Mouse (Mus musculus) gastrocnemius, adult 2 months (tissue): ENCODE results near the gene Tpcn2. TPM values are rescaled to one million over a fixed set of nuclear protein-coding genes. Genes with fewer than 3 reads are reported as not detected.

ENCODE experiments used
- DNase-seq: peaks from one replicate; pipeline ENCODE4 v3.0.0; 2022
- H3K27ac ChIP-seq: fragments of 200-600 bp; 2 replicates; pipeline ENCODE4 v1.8.1; 2022; ENCODE audit warnings: mild to moderate bottlenecking
- H3K4me3 ChIP-seq: fragments of 200-600 bp; 2 replicates; pipeline ENCODE4 v1.8.1; 2022; ENCODE audit warnings: mild to moderate bottlenecking, moderate library complexity
- CTCF ChIP-seq: fragments of 200-600 bp; IDR thresholded peaks from 2 replicates; pipeline ENCODE4 v1.8.1; 2022; ENCODE audit warnings: antibody characterized with exemption, mild to moderate bottlenecking, moderate library complexity
- intact Hi-C: fragments of 180-260 bp; cut with DNase I; formaldehyde crosslinking; loops from one replicate; pipeline ENCODE4 v1.15.1; 2025
- long read RNA-seq, 2 experiments: library from polyadenylated mRNA; stranded (forward); transcript quantifications; one replicate each; pipeline ENCODE4 v2.0.0; 2021
- total RNA-seq, 2 experiments: library from RNA; stranded (reverse); gene quantifications; 2 replicates each; pipeline ENCODE4 v1.2.3; 2021

Gene Tpcn2
- 1 to 10 TPM; 1.4 to 1.5 TPM for total RNA-seq
- long read RNA-seq, experiment 1, result 0 reads
- long read RNA-seq, experiment 2, partial matches to known transcripts, result 0 of 1 reads
- long read RNA-seq, experiment 2, other reads (novel, unspliced or antisense), result 1 of 1 reads

GRCm38 (mm10) chr7:145283487-145284187, at the start of gene Tpcn2:
Gene Tpcn2 (minus strand): TSS chr7:145284011.
- H3K27ac ChIP-seq, result peak within 1 kb of the TSS; percentile 73
- peak within 1 kb of the TSS; percentile 86 for H3K4me3 ChIP-seq
- TF ChIP-seq CTCF, result peak; percentile 59
- intact Hi-C loops, result no loop called here
- DNase-seq, result peak; percentile 94

DNA sequence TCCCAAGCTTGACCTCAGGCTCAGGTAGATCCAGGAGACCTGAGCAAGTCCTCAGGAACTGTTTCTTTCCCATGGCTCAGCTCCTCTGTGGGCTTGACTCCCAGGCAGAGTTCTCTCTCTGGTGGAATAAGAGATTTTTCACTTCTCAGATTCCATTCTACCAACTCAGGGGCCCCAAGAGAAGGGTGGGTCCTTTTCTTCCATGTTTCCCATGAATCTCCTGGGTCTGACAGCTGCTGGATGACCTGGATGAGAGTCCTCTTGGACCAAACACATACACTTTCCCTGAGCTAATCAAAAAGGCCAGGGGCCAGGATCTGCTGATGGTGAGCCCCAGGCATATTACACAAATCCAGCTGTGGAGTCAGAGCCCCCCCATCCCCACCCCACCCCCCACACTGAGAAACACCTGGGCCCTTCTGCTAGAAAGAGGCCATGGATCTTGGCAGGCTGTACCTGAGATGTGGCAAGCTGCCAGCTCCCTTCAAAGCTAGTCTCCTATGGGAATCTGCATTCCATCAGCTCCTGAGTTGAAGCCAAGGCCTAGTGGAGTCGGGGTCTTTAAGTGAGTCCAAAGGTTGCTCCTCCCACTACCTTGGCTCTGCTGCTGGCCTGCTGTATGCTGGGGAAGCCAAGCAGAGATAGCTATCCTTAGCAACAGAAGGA, 48.7 kb upstream of the Tpcn2 start:
- TF ChIP-seq CTCF, result no peak
- H3K4me3 ChIP-seq, result no peak overlapping the region
- intact Hi-C loops, result no loop called here
- DNase-seq, result no peak
- H3K27ac ChIP-seq, result no peak overlapping the region

- intact Hi-C loops, result no loop called here
- no peak overlapping the region for H3K4me3 ChIP-seq
- no peak for TF ChIP-seq CTCF
- DNase-seq, result no peak
- peak overlapping the region; percentile 13; the same call in 1 of the 2 replicates for H3K27ac ChIP-seq
Measured at GRCm38 (mm10) chr7:145330641-145331040, 46.8 kb upstream of the Tpcn2 start.

DNA sequence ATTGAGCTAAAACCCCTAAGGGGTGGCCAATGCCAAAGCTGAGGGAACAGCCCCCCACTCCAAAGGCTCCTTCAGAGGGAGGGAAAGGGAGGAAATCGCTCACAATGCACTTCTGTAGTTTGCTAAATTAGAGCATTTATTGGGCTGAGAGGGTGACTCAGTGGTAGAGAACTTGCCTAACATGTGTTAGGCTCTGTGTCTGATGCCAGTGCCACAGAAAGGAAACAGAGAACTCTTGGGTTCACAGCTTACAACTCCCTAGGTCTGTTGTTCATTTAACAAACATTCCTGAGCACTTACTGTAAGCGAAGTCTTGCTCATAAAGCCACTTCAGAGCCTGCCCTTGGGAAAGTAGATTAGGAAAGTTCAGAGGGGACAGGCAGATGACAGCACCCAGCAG, 46.2 kb upstream of the Tpcn2 start:
- Histone ChIP-seq H3K27ac (0 out of 2 replicates have a peak overlapping the region, but pooled peaks have one; percentile 12), H3K4me3 (no peak overlapping the region)
- no peak for TF ChIP-seq CTCF
- intact Hi-C loops, result no loop called here
- no peak for DNase-seq

GRCm38 (mm10) chr7:145325697-145326096, 41.9 kb upstream of the Tpcn2 start:
- intact Hi-C loops, result no loop called here
- Histone ChIP-seq H3K4me3 (no peak overlapping the region), H3K27ac (no peak overlapping the region)
- no peak for DNase-seq
- TF ChIP-seq CTCF, result no peak

DNA sequence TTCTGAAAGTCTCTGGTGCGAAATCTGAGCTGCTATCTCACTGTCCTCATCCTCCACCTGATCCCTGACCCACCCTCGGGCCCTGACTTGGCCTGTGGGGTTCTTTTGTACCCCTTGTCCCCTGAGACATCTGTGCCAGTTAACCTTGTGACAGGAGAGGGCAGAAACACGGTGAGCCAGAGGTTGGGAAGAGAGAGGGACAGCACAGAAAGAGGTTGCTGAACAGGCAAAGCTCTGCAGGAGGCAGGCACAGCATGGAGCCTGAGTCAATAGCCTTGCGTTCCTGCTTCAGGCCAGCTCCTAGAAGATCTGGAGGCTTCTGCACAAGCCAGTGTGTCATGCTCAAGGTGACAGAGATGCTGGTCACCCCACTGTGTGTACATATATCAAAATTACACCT, 39.8 kb upstream of the Tpcn2 start:
- no peak for TF ChIP-seq CTCF
- H3K4me3 ChIP-seq, result no peak overlapping the region
- intact Hi-C loops, result no loop called here
- no peak overlapping the region for H3K27ac ChIP-seq
- no peak for DNase-seq

- intact Hi-C loops, result no loop called here
- no peak overlapping the region for H3K4me3 ChIP-seq
- DNase-seq, result no peak
- TF ChIP-seq CTCF, result no peak
- H3K27ac ChIP-seq, result no peak overlapping the region
Measured at GRCm38 (mm10) chr7:145319481-145319880, 35.7 kb upstream of the Tpcn2 start.

- no peak for TF ChIP-seq CTCF
- Histone ChIP-seq H3K4me3 (no peak overlapping the region), H3K27ac (no peak overlapping the region)
- intact Hi-C loops, result no loop called here
- DNase-seq, result no peak
Measured at GRCm38 (mm10) chr7:145317522-145317921, 33.7 kb upstream of the Tpcn2 start.

DNA sequence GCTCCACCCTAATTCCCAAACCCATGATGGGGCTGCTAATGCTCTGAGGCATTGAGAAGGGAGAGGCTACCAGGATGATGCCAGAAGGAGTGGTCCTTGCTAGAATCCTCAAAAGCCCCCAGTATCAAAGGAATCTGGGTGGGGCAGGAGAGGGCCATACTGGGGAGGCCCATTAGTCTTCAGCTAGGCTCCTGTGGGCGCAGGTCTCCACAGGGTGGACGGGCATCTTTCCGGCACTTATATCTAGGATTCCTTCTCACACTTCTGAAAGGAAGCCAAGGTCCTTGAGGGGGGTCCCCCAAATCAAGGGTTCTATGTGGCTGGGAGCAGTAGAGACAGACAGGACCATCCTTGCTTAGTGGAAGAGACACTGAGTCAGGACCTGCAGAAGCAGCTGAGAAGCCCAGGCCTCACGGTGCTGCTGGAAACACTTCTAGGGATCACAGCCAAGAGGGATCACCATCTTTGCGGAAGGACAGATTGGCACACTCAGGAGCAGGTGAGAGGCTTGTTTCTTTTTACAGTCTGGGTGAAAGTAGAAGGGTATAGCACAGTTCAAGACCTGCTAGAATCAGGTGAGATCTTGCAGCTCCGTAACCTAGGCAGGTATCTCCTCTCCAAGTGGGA, 31.1 kb upstream of the Tpcn2 start, which contains the start of gene Mrgprd:
TSS of gene Mrgprd (plus strand) at position 51 of the 627 bp plus-strand sequence.
- H3K4me3 ChIP-seq, result no peak within 1 kb of the TSS
- no peak for DNase-seq
- no peak within 1 kb of the TSS for H3K27ac ChIP-seq
- TF ChIP-seq CTCF, result no peak
- intact Hi-C loops, result no loop called here

- H3K27ac ChIP-seq, result no peak overlapping the region
- intact Hi-C loops, result no loop called here
- no peak for TF ChIP-seq CTCF
- no peak overlapping the region for H3K4me3 ChIP-seq
- no peak for DNase-seq
Measured at GRCm38 (mm10) chr7:145312137-145312536, 28.3 kb upstream of the Tpcn2 start.

DNA sequence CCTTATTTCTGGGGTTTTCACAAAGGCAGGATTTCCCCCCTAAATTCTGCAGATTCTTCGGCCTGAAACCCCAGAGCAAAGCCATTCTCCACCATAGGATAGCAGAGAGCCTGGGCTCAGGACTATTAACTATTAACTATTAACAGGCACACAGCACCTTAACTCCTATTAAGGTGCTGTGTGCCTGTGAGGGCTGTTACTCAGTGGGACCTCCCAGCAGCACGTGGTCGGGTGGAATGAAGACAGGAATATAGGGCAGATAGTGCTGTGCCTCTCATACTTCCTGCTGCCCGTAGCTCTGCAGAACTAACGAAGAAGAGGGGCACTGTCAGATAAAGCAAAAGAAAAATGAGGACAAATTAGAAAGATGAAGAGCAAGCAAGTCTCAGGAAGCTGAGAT, 26.7 kb upstream of the Tpcn2 start:
- intact Hi-C loops, result no loop called here
- Histone ChIP-seq H3K27ac (no peak overlapping the region), H3K4me3 (no peak overlapping the region)
- DNase-seq, result no peak
- no peak for TF ChIP-seq CTCF

DNA sequence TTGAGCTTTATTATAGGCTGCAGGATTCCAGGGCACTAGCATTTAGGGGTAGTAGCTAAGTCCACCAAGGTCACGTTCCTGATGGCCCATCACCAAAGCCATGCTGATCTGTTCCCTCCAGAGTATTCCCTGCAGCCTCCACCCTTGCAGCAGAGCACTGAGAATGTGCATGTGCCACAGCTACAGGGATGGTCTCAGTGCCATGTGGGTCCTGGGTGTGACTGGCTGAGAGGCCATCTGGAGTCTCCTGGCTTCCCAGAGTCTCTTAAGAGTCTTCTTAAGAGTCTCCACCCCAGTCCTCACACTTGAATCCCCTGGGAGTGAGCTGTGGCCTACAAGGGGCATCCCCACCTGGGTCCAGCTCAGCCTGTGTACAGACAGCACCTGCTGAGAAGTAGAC, 26.1 kb upstream of the Tpcn2 start:
- Histone ChIP-seq H3K4me3 (no peak overlapping the region), H3K27ac (no peak overlapping the region)
- no peak for DNase-seq
- no peak for TF ChIP-seq CTCF
- intact Hi-C loops, result no loop called here

DNA sequence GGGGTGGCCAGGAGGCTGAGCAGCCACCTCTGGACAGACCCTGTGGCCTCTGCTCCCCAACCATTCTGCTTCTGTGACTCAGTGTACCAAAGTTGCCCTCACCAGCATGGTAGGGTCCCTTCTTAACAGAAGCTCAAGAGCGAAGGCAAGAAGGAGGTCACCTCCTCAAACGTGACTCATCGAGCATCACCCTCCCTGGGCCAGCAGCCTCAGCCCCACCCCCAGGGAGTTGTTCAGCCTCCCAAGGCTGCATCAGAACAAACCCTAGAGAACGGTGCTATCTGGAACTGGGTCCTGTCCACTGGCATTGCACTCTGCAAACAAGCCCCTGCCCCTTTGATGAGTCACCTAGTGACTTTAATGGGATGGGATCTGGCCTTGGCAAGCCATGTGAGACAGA, 25.1 kb upstream of the Tpcn2 start:
- H3K4me3 ChIP-seq, result no peak overlapping the region
- DNase-seq, result peak; percentile 45
- intact Hi-C loops, result no loop called here
- H3K27ac ChIP-seq, result no peak overlapping the region
- no peak for TF ChIP-seq CTCF
